Mouse (Mus musculus) intestine, embryonic 16.5 days (tissue): ENCODE data around the gene Btnl4. TPM values are rescaled to one million over a fixed set of nuclear protein-coding genes. Genes with fewer than 3 reads are reported as not detected.

Source experiments
- polyA plus RNA-seq: library from polyadenylated mRNA; unstranded; fragments of >200 nt; fragmentation: Nextera tagmentation; extraction: Ambion mirVana; gene quantifications from 2 replicates; pipeline ENCODE4 v1.2.1, GENCODE M21; 2015

Gene Btnl4
- polyA plus RNA-seq, 1 experiment from 2014 or later: 18.1 TPM

Other genes starting within 250 kb of the Btnl4 start
- 0.15 and 0.21 TPM in 2 replicates for gene H2-Ob, start 238.4 kb downstream of the Btnl4 start, polyA plus RNA-seq
- 28.5 and 30.9 TPM in 2 replicates for gene H2-Ab1, start 219.6 kb downstream of the Btnl4 start, polyA plus RNA-seq
- 15.7 and 17.5 TPM in 2 replicates for gene H2-Aa, start 189.5 kb downstream of the Btnl4 start, polyA plus RNA-seq
- 11.0 and 11.1 TPM in 2 replicates for gene H2-Eb1, start 171.5 kb downstream of the Btnl4 start, polyA plus RNA-seq
- gene H2-Eb2, start 151.7 kb downstream of the Btnl4 start, polyA plus RNA-seq: 0.05 TPM in 1 of 2 replicates, not detected in the other
- 10.6 and 16.0 TPM in 2 replicates for gene Btnl2, start 122.5 kb downstream of the Btnl4 start, polyA plus RNA-seq
- 30.2 and 43.2 TPM in 2 replicates for gene Btnl1, start 100.2 kb downstream of the Btnl4 start, polyA plus RNA-seq
- gene BC051142, start 78.5 kb downstream of the Btnl4 start, polyA plus RNA-seq: 0.81 and 1.2 TPM in 2 replicates
- 30.9 and 41.7 TPM in 2 replicates for gene Btnl6, start 40.0 kb upstream of the Btnl4 start, polyA plus RNA-seq
- gene Notch4, start 87.0 kb upstream of the Btnl4 start, polyA plus RNA-seq: 2.5 and 3.8 TPM in 2 replicates
- 12.0 and 12.5 TPM in 2 replicates for gene Gpsm3, start 112.5 kb upstream of the Btnl4 start, polyA plus RNA-seq
- 5.6 and 6.9 TPM in 2 replicates for gene Pbx2, start 113.9 kb upstream of the Btnl4 start, polyA plus RNA-seq
- 2.3 and 2.4 TPM in 2 replicates for gene Ager, start 120.5 kb upstream of the Btnl4 start, polyA plus RNA-seq
- gene Rnf5, start 126.4 kb upstream of the Btnl4 start, polyA plus RNA-seq: 190 and 197 TPM in 2 replicates
- 61.8 and 67.9 TPM in 2 replicates for gene Agpat1, start 126.9 kb upstream of the Btnl4 start, polyA plus RNA-seq
- gene Egfl8, start 138.7 kb upstream of the Btnl4 start, polyA plus RNA-seq: 4.0 and 4.6 TPM in 2 replicates
- 32.3 and 32.9 TPM in 2 replicates for gene Ppt2, start 151.2 kb upstream of the Btnl4 start, polyA plus RNA-seq
- gene Prrt1, start 152.2 kb upstream of the Btnl4 start, polyA plus RNA-seq: 0.32 and 0.47 TPM in 2 replicates
- 10.2 and 14.4 TPM in 2 replicates for gene Fkbpl, start 167.4 kb upstream of the Btnl4 start, polyA plus RNA-seq
- 66.3 and 69.1 TPM in 2 replicates for gene Atf6b, start 169.8 kb upstream of the Btnl4 start, polyA plus RNA-seq
- 1.1 TPM in 2 replicates for gene Tnxb, start 193.2 kb upstream of the Btnl4 start, polyA plus RNA-seq